Mouse (Mus musculus) heart, embryonic 13.5 days (tissue): ENCODE measurements around the gene Ptprm. TPM values are rescaled to one million over a fixed set of nuclear protein-coding genes. Genes with fewer than 3 reads are reported as not detected.

ENCODE experiments used
- ATAC-seq: fragments of 200-750 bp; cut with Nextera tagmentation; 2 replicates; pipeline ENCODE4 v1.8.0; 2017; ENCODE audit warnings: moderate TSS enrichment; ENCODE audit not compliant: insufficient number of reproducible peaks, low FRiP score, low TSS enrichment; ENCODE audit errors: extremely low read depth
- H3K27ac ChIP-seq: fragments of 300-500 bp; sonication (generic); replicated peaks from 2 replicates; pipeline ENCODE4 v1.5.1; 2015; ENCODE audit warnings: moderate library complexity, mild to moderate bottlenecking, inconsistent platforms
- H3K27me3 ChIP-seq: fragments of 300-500 bp; sonication (generic); replicated peaks from 2 replicates; pipeline ENCODE4 v1.6.1; 2015; ENCODE audit warnings: mild to moderate bottlenecking, inconsistent platforms
- H3K36me3 ChIP-seq: fragments of 300-500 bp; sonication (generic); 2 replicates; pipeline ENCODE4 v1.6.1; 2015; ENCODE audit warnings: mild to moderate bottlenecking, inconsistent platforms
- H3K4me1 ChIP-seq: fragments of 300-500 bp; sonication (generic); 2 replicates; pipeline ENCODE4 v1.6.1; 2015; ENCODE audit warnings: inconsistent platforms
- H3K4me2 ChIP-seq: fragments of 300-500 bp; sonication (generic); 2 replicates; pipeline ENCODE4 v1.6.1; 2015; ENCODE audit warnings: inconsistent platforms, mild to moderate bottlenecking, moderate library complexity
- H3K4me3 ChIP-seq: fragments of 300-500 bp; sonication (generic); 2 replicates; pipeline ENCODE4 v1.5.1; 2015; ENCODE audit warnings: moderate library complexity, mild to moderate bottlenecking, inconsistent platforms
- H3K9ac ChIP-seq: fragments of 300-500 bp; sonication (generic); 2 replicates; pipeline ENCODE4 v1.6.1; 2015; ENCODE audit warnings: inconsistent platforms, mild to moderate bottlenecking, moderate library complexity
- H3K9me3 ChIP-seq: fragments of 300-500 bp; sonication (generic); 2 replicates; pipeline ENCODE4 v1.6.1; 2016; ENCODE audit warnings: inconsistent platforms
- WGBS: fragments of 180-500 bp; shearing (Covaris S2); methylation state at CpG from one replicate; pipeline ENCODE4 v1.1.7; 2015; ENCODE audit warnings: mixed read lengths; 5-methylcytosine and 5-hydroxymethylcytosine counted together
- polyA plus RNA-seq: library from polyadenylated mRNA; unstranded; fragments of >200 nt; fragmentation: Nextera tagmentation; extraction: Ambion mirVana; gene quantifications from 2 replicates; pipeline ENCODE4 v1.2.1, GENCODE M21; 2015

Ptprm gene
- polyA plus RNA-seq, 1 experiment from 2014 or later, result 12.7 TPM

DNA sequence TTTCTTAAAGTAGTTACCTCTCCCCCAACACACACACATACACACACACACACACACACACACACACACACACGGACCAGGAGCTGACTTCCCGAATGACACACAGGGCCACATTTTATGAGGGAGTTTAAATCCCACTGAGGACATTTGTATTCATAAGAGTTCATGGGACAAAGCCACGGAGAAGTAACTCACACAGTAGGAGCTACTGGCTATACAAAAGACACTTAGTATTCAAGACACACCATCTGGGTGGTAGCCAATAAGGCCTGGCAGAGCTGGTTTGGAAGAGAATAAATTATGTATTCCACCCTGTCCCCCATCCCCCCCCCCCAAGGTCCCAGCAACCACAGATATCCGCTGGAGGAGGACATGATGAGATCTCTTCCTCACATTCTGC is 344.1 kb downstream of the Ptprm start:
- no peak overlapping the region for H3K4me3 ChIP-seq
- peaks cover 9% of the 10 kb centered on the region; the same call in 1 of the 2 replicates for H3K9me3 ChIP-seq
- peaks cover 6% of the 10 kb centered on the region; the same call in 1 of the 2 replicates for H3K36me3 ChIP-seq
- no peak overlapping the region for H3K4me2 ChIP-seq
- no peak overlapping the region for H3K27ac ChIP-seq
- no peaks in the 10 kb centered on the region for H3K27me3 ChIP-seq
- no peak overlapping the region for H3K9ac ChIP-seq
- H3K4me1 ChIP-seq, result no peaks in the 10 kb centered on the region
- no peak for ATAC-seq
- WGBS, result 86% methylated on average over 4 of the region's 4 CpGs

DNA sequence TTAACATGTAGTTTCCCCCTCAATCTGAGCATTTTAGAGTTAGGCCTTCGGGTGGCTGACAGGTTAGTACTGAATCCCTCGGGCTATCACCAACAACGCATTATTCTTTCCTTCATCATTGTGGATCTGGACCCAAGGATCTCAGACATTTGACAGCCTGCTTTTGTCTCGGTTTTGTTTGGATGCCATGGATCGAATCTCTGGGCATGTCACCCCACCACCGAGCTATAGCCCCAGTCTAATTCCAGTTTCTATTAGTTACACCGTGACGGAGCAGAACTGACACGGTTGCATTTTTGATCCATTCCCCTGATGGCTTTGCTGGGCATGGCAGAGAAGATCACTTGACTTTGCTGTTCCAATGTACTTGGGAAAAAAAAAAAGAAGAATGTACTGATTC is 346.1 kb downstream of the Ptprm start:
- Histone ChIP-seq H3K4me2 (no peak overlapping the region), H3K36me3 (peaks cover 6% of the 10 kb centered on the region; the same call in 1 of the 2 replicates), H3K27me3 (no peaks in the 10 kb centered on the region), H3K4me3 (no peak overlapping the region), H3K9ac (no peak overlapping the region), H3K27ac (peak overlapping the region; percentile 34; the same call in 1 of the 2 replicates), H3K4me1 (no peaks in the 10 kb centered on the region), H3K9me3 (peaks cover 9% of the 10 kb centered on the region; the same call in 1 of the 2 replicates)
- ATAC-seq, result no peak
- WGBS, result 82% methylated on average over 9 of the region's 9 CpGs

DNA sequence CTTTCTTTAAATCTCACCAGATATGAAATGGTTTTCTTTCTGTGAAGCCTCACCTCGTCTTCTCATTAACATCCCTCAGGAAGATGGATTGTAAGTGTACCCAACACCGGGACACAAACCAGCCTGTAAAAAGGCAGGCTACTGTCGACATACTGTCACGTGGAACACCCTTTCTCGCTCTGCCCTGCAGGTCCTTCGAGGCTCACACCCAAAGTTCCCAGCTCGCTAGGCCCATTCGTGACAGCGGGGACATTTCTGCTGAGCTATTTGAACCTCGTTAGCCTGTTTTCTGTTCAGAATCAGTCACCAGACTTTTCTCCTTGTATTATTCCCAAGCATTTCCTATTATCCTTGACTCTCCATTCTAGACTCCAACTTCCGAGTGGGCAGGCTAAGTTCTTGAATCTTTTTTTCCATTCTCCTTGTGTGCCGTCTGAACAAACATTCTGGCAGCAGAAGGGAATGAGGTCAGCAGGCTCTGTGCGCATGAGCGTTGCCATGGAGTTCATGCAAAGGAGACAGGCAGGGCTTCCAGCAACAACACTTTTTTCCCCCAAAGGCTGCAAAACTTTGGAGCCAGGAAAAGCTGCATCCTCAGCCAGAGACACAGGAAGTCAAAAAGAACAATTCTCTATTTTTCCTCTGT is 347.4 kb downstream of the Ptprm start:
- H3K9ac ChIP-seq, result no peak overlapping the region
- H3K36me3 ChIP-seq, result peaks cover 6% of the 10 kb centered on the region; the same call in 1 of the 2 replicates
- H3K4me3 ChIP-seq, result no peak overlapping the region
- H3K4me2 ChIP-seq, result no peak overlapping the region
- peaks cover 9% of the 10 kb centered on the region; the same call in 1 of the 2 replicates for H3K9me3 ChIP-seq
- ATAC-seq, result no peak; the same call in 1 of the 2 replicates
- peak overlapping the region; percentile 80 for H3K27ac ChIP-seq
- H3K4me1 ChIP-seq, result no peaks in the 10 kb centered on the region
- WGBS, result 65% methylated on average over 14 of the region's 14 CpGs
- no peaks in the 10 kb centered on the region for H3K27me3 ChIP-seq

DNA sequence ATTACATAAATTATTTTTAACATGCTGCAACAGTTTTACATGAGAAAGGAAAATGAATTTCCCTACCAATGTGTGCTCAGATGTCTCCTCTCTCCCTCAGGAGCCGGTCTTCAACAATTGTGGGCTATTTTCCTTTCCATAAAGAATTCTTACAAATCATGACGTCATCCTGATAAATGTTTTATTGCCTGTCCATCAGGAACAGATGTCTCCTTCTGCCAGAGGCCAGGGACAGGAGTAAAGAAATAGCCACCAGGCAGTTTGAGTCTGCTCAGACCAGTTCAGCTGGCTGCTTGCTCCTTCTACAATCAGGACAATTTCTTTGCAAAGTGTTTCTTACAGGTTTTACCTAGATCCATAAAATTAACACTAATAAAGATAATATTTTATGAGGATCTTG is 357.4 kb downstream of the Ptprm start:
- Histone ChIP-seq H3K27ac (no peak overlapping the region), H3K36me3 (peaks cover 10% of the 10 kb centered on the region)

DNA sequence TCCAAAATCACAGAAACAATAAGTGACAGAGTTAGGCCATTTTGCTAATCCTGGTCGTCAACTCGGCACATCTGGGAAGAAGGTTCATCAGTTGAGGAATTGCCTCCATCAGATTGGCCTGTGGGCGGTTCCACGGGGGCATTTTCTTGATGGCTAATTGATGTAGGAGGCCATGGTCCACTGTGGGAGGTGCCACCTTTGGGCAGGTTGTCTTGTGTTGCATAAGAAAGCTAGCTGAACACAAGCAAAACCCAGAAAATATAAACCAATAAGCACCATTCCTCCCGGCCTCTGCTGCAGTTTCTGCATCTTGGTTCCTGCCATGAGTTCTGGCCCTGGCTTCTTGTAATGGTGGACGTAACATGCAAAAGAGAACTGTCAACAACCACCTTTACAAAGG is 358.2 kb downstream of the Ptprm start:
- Histone ChIP-seq H3K4me2 (no peak overlapping the region), H3K4me1 (no peaks in the 10 kb centered on the region), H3K27me3 (no peaks in the 10 kb centered on the region), H3K27ac (no peak overlapping the region), H3K4me3 (no peak overlapping the region), H3K9ac (no peak overlapping the region), H3K36me3 (peaks cover 10% of the 10 kb centered on the region), H3K9me3 (peaks cover 7% of the 10 kb centered on the region)
- ATAC-seq, result no peak
- 84% methylated on average over 6 of the region's 6 CpGs for WGBS

More for the DNA sequence above, 357.4 kb downstream of the Ptprm start:
- Histone ChIP-seq H3K4me2 (no peak overlapping the region), H3K27me3 (no peaks in the 10 kb centered on the region), H3K4me1 (no peaks in the 10 kb centered on the region), H3K9ac (no peak overlapping the region), H3K4me3 (no peak overlapping the region), H3K9me3 (peaks cover 7% of the 10 kb centered on the region)
- ATAC-seq, result no peak
- 66% methylated on average over 2 of the region's 2 CpGs for WGBS

DNA sequence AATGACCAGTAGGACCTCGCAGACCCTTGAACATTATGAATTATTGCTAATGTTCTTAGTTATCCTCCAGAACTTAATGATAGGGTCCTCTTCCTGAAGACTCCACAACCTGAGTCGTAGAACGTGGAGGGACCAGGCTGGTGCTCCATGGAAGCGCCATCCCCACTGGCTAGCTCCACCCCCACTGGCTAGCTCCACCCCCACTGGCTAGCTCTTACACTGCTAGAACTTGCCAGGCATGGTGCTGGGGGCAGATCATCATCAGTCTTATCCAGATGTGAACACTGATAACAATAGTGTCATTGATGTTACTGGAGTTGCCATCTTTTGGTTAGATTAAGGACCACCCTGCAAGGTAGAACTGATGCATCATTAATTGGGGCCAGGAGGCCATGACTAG is 362.4 kb downstream of the Ptprm start:
- Histone ChIP-seq H3K4me3 (no peak overlapping the region), H3K27me3 (no peaks in the 10 kb centered on the region), H3K27ac (no peak overlapping the region), H3K4me1 (peaks cover 10% of the 10 kb centered on the region), H3K4me2 (no peak overlapping the region), H3K36me3 (no peaks in the 10 kb centered on the region), H3K9ac (no peak overlapping the region), H3K9me3 (no peaks in the 10 kb centered on the region)
- WGBS, result 84% methylated on average over 4 of the region's 4 CpGs
- no peak for ATAC-seq

DNA sequence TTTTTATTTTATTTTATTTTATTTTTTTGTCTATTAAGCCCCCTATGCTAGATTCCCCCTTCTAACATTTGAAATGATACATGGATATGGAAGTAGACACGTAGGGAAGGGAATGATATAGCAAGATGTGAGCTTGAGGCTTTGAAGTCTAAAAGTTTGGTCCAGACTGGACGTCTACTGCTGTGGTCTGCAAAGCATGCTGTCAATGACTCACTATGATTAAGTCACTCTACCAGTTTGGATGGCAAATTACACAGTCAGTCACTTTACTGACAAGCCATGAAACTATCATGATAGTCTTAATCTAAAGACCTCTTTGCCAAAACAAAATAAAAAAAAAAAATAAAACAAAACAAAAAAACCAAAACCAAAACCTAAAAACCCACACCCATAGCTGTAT is 363.5 kb downstream of the Ptprm start:
- no peaks in the 10 kb centered on the region for H3K27me3 ChIP-seq
- ATAC-seq, result no peak
- H3K4me1 ChIP-seq, result peaks cover 10% of the 10 kb centered on the region
- WGBS, result 49% methylated on average over 2 of the region's 2 CpGs
- no peak overlapping the region for H3K27ac ChIP-seq
- no peak overlapping the region for H3K9ac ChIP-seq
- no peak overlapping the region for H3K4me2 ChIP-seq
- no peaks in the 10 kb centered on the region for H3K36me3 ChIP-seq
- H3K4me3 ChIP-seq, result no peak overlapping the region
- no peaks in the 10 kb centered on the region for H3K9me3 ChIP-seq

DNA sequence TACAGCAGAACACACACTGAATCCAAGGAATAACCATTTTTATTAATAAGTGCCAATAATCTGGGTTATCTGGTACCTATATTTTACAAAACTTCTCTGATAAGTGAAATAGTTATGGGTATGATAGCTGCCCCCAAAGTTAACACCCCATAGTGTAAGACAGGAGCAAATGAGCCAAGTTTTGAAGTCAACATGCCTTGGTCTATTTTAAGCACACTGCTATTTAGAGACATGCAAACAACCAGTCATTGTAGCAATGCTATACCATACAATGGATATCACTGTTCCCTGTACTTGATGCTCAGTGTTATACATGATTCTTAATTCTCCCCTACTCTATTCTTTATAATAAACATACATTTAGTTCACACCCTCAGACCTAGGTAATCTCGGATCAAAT is 366.2 kb downstream of the Ptprm start:
- H3K9me3 ChIP-seq, result no peaks in the 10 kb centered on the region
- 73% methylated on average over 1 of the region's 1 CpGs for WGBS
- H3K27ac ChIP-seq, result peak overlapping the region; percentile 34
- H3K9ac ChIP-seq, result no peak overlapping the region
- no peak overlapping the region for H3K4me3 ChIP-seq
- no peaks in the 10 kb centered on the region for H3K36me3 ChIP-seq
- no peaks in the 10 kb centered on the region for H3K27me3 ChIP-seq
- H3K4me1 ChIP-seq, result peaks cover 10% of the 10 kb centered on the region
- no peak overlapping the region for H3K4me2 ChIP-seq
- no peak for ATAC-seq

DNA sequence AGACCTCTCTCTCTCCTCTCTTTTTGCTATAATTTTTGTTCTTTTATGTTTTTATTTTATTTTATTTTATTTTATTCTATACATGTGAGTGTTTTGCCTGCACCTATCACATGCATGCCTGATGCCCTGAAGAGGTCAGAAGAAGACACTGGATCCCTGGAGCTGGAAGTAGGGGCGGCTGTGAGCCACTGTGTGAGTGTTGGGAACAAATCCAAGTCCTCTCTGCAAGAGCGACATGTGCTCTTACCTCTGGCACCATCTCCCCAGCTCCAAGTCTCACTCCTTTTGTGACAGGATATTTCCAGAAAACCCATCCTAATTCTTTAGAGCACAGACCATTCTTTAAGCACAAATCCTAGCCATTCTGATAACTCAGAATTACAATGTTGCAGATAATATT is 372.6 kb downstream of the Ptprm start:
- WGBS, result 62% methylated on average over 2 of the region's 2 CpGs
- H3K4me1 ChIP-seq, result peaks cover 6% of the 10 kb centered on the region; the same call in 1 of the 2 replicates
- no peak for ATAC-seq
- no peak overlapping the region for H3K9ac ChIP-seq
- H3K36me3 ChIP-seq, result no peaks in the 10 kb centered on the region
- H3K4me2 ChIP-seq, result no peak overlapping the region
- H3K27ac ChIP-seq, result no peak overlapping the region
- no peaks in the 10 kb centered on the region for H3K9me3 ChIP-seq
- H3K4me3 ChIP-seq, result no peak overlapping the region
- no peaks in the 10 kb centered on the region for H3K27me3 ChIP-seq

DNA sequence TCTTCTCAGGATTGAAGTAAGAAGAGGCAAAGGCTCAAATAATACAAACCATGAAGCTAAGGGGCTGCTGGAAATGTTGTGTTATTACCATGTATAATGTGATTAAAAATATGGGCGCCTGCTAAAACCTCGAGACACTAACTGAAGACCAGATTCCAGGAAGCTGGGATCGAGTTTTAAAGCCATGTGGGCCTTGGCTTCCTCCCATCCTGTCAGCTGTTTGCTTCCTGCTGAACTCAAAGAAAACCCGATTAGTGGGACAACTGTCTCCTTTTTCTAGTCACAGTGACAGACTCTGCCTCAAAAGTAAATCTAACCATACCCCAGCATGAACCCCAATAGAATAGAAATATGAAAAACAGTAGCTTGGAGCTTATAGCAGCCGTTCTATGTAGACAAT is 374.3 kb downstream of the Ptprm start:
- Histone ChIP-seq H3K27ac (no peak overlapping the region), H3K4me3 (no peak overlapping the region), H3K27me3 (no peaks in the 10 kb centered on the region), H3K36me3 (no peaks in the 10 kb centered on the region), H3K9me3 (no peaks in the 10 kb centered on the region), H3K9ac (no peak overlapping the region), H3K4me1 (peaks cover 9% of the 10 kb centered on the region; the same call in 1 of the 2 replicates), H3K4me2 (no peak overlapping the region)
- 55% methylated on average over 5 of the region's 5 CpGs for WGBS
- ATAC-seq, result no peak

DNA sequence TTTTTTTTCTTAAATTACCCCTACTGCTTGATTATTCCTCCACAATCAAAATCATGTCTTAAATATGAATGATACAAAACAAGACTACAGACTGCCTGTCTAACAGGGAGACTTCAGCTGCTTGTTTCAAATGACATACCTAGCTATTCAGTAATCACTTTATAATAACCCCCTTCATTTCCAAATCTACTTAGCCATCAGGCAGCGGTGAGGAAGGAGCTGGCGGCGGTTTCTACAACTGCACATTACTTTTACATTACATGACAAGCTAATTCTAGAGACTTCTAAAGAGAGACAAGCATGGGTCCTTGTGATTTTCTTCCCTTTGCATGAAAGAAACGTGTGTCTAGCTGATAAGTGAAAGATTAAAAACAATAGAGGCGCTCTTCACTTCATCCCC is 377.8 kb downstream of the Ptprm start:
- no peak overlapping the region for H3K9ac ChIP-seq
- H3K36me3 ChIP-seq, result no peaks in the 10 kb centered on the region
- no peaks in the 10 kb centered on the region for H3K27me3 ChIP-seq
- H3K4me3 ChIP-seq, result no peak overlapping the region
- ATAC-seq, result no peak
- 58% methylated on average over 5 of the region's 5 CpGs for WGBS
- peaks cover 12% of the 10 kb centered on the region; the same call in 1 of the 2 replicates for H3K4me1 ChIP-seq
- no peaks in the 10 kb centered on the region for H3K9me3 ChIP-seq
- no peak overlapping the region for H3K4me2 ChIP-seq
- no peak overlapping the region for H3K27ac ChIP-seq

DNA sequence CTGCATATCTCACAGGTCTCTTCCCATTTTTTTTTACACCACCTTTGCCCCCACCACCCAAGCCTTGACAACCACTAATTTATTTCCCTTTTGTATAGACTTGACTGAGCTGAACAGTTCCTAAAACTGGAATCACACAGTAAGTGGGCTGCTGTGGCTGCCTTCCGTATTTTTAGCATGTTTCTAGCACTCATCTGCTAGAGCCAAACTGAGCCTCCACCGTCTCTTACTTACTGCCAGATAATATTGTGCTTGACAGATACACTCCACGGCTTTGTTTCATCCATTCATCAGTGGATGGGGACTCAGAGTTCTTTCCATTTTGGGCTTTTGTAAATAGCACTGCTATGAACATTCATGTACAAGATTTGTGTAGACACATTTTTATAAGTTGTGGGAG is 381.3 kb downstream of the Ptprm start:
- Histone ChIP-seq H3K36me3 (no peaks in the 10 kb centered on the region), H3K9me3 (no peaks in the 10 kb centered on the region), H3K4me2 (no peak overlapping the region), H3K9ac (no peak overlapping the region), H3K27me3 (no peaks in the 10 kb centered on the region), H3K4me1 (peaks cover 8% of the 10 kb centered on the region; the same call in 1 of the 2 replicates), H3K27ac (no peak overlapping the region), H3K4me3 (no peak overlapping the region)
- no peak for ATAC-seq
- 28% methylated on average over 3 of the region's 3 CpGs for WGBS
